Mouse (Mus musculus): ENCODE results near the gene 4932414N04Rik. TPM values are rescaled to one million over a fixed set of nuclear protein-coding genes. Genes with fewer than 3 reads are reported as not detected.
"Not testable (repeated sequence)": the region's sequence is repeated elsewhere in the genome, so short reads cannot be mapped to it uniquely, and the experiment has no call there.

The 4932414N04Rik gene
- polyA plus RNA-seq (2016; fragmentation: Nextera tagmentation; extraction: Ambion mirVana) = not detected in 2 replicates

- not testable (repeated sequence) for H3K36me3 ChIP-seq (replicated peaks); DNase-seq (ENCODE audit: extremely low spot score, low spot score); H3K27ac ChIP-seq; H3K4me3 ChIP-seq; H3K9me3 ChIP-seq; H3K27me3 ChIP-seq (ENCODE audit: poor library complexity, severe bottlenecking); H3K4me1 ChIP-seq
- WGBS = 85% methylated on average over 2 of the region's 5 CpGs
Observed at GRCm38 (mm10) chr2:68656186-68656585, at the start of gene 4932414N04Rik. Gene 4932414N04Rik (plus strand): TSS chr2:68656486.

- Histone ChIP-seq H3K27ac (no peak overlapping the region), H3K27me3 (ENCODE audit: poor library complexity, severe bottlenecking) (no peaks in the 10 kb centered on the region), H3K4me1 (no peaks in the 10 kb centered on the region), H3K4me3 (no peak overlapping the region), H3K9me3 (no peaks in the 10 kb centered on the region), H3K36me3 (replicated peaks) (no peaks in the 10 kb centered on the region)
- 89% methylated on average over 2 of the region's 2 CpGs for WGBS
- no peak for DNase-seq (ENCODE audit: extremely low spot score, low spot score)
Observed at GRCm38 (mm10) chr2:68732216-68732615, 75.9 kb downstream of the 4932414N04Rik start.

GRCm38 (mm10) chr2:68739772-68740739 lies 83.8 kb downstream of the 4932414N04Rik start:
- no peak overlapping the region for H3K27ac ChIP-seq
- no peaks in the 10 kb centered on the region for H3K9me3 ChIP-seq
- no peak for DNase-seq (ENCODE audit: extremely low spot score, low spot score)
- 91% methylated on average over 5 of the region's 5 CpGs for WGBS
- no peaks in the 10 kb centered on the region for H3K27me3 ChIP-seq (ENCODE audit: poor library complexity, severe bottlenecking)
- no peak overlapping the region for H3K4me3 ChIP-seq
- H3K36me3 ChIP-seq (replicated peaks) = no peaks in the 10 kb centered on the region
- no peaks in the 10 kb centered on the region for H3K4me1 ChIP-seq

GRCm38 (mm10) chr2:68744599-68744998 lies 88.3 kb downstream of the 4932414N04Rik start:
- H3K9me3 ChIP-seq = no peaks in the 10 kb centered on the region
- 77% methylated on average over 4 of the region's 4 CpGs for WGBS
- H3K27me3 ChIP-seq (ENCODE audit: poor library complexity, severe bottlenecking) = no peaks in the 10 kb centered on the region
- DNase-seq (ENCODE audit: extremely low spot score, low spot score) = no peak
- no peak overlapping the region for H3K27ac ChIP-seq
- H3K4me1 ChIP-seq = no peaks in the 10 kb centered on the region
- H3K36me3 ChIP-seq (replicated peaks) = no peaks in the 10 kb centered on the region
- H3K4me3 ChIP-seq = no peak overlapping the region

GRCm38 (mm10) chr2:68756179-68756578 lies 99.9 kb downstream of the 4932414N04Rik start:
- no peaks in the 10 kb centered on the region for H3K9me3 ChIP-seq
- H3K4me3 ChIP-seq = no peak overlapping the region
- no peaks in the 10 kb centered on the region for H3K27me3 ChIP-seq (ENCODE audit: poor library complexity, severe bottlenecking)
- DNase-seq (ENCODE audit: extremely low spot score, low spot score) = no peak
- no peak overlapping the region for H3K27ac ChIP-seq
- H3K4me1 ChIP-seq = no peaks in the 10 kb centered on the region
- H3K36me3 ChIP-seq (replicated peaks) = no peaks in the 10 kb centered on the region
- 85% methylated on average over 4 of the region's 4 CpGs for WGBS

- Histone ChIP-seq H3K36me3 (replicated peaks) (no peaks in the 10 kb centered on the region), H3K4me1 (no peaks in the 10 kb centered on the region), H3K4me3 (no peak overlapping the region), H3K27me3 (ENCODE audit: poor library complexity, severe bottlenecking) (no peaks in the 10 kb centered on the region), H3K9me3 (no peaks in the 10 kb centered on the region), H3K27ac (no peak overlapping the region)
- DNase-seq (ENCODE audit: extremely low spot score, low spot score) = peak; percentile 31
- WGBS = 25% methylated on average over 6 of the region's 6 CpGs
Observed at GRCm38 (mm10) chr2:68756793-68757192, 100.5 kb downstream of the 4932414N04Rik start.

GRCm38 (mm10) chr2:68765371-68765770 lies 109.1 kb downstream of the 4932414N04Rik start:
- no peak overlapping the region for H3K4me3 ChIP-seq
- no peaks in the 10 kb centered on the region for H3K36me3 ChIP-seq (replicated peaks)
- H3K4me1 ChIP-seq = peaks cover 5% of the 10 kb centered on the region; the same call in 1 of the 2 replicates
- H3K9me3 ChIP-seq = no peaks in the 10 kb centered on the region
- WGBS = 69% methylated on average over 1 of the region's 1 CpGs
- no peak overlapping the region for H3K27ac ChIP-seq
- no peak for DNase-seq (ENCODE audit: extremely low spot score, low spot score)
- H3K27me3 ChIP-seq (ENCODE audit: poor library complexity, severe bottlenecking) = no peaks in the 10 kb centered on the region

GRCm38 (mm10) chr2:68767186-68767890 lies 111.1 kb downstream of the 4932414N04Rik start:
- peaks cover 5% of the 10 kb centered on the region; the same call in 1 of the 2 replicates for H3K4me1 ChIP-seq
- H3K9me3 ChIP-seq = no peaks in the 10 kb centered on the region
- no peak overlapping the region for H3K27ac ChIP-seq
- H3K4me3 ChIP-seq = no peak overlapping the region
- 55% methylated on average over 6 of the region's 6 CpGs for WGBS
- DNase-seq (ENCODE audit: extremely low spot score, low spot score) = no peak
- H3K36me3 ChIP-seq (replicated peaks) = no peaks in the 10 kb centered on the region
- H3K27me3 ChIP-seq (ENCODE audit: poor library complexity, severe bottlenecking) = no peaks in the 10 kb centered on the region

- DNase-seq (ENCODE audit: extremely low spot score, low spot score) = no peak
- H3K27ac ChIP-seq = no peak overlapping the region
- H3K36me3 ChIP-seq (replicated peaks) = no peaks in the 10 kb centered on the region
- no peaks in the 10 kb centered on the region for H3K9me3 ChIP-seq
- H3K4me1 ChIP-seq = peaks cover 5% of the 10 kb centered on the region; the same call in 1 of the 2 replicates
- no peak overlapping the region for H3K4me3 ChIP-seq
- no peaks in the 10 kb centered on the region for H3K27me3 ChIP-seq (ENCODE audit: poor library complexity, severe bottlenecking)
- WGBS = 68% methylated on average over 16 of the region's 16 CpGs
Observed at GRCm38 (mm10) chr2:68782268-68783132, 126.2 kb downstream of the 4932414N04Rik start.

GRCm38 (mm10) chr2:68783664-68784063 lies 127.4 kb downstream of the 4932414N04Rik start:
- not testable (repeated sequence) for H3K4me1 ChIP-seq; H3K27ac ChIP-seq; H3K4me3 ChIP-seq; H3K9me3 ChIP-seq; H3K36me3 ChIP-seq (replicated peaks); H3K27me3 ChIP-seq (ENCODE audit: poor library complexity, severe bottlenecking); DNase-seq (ENCODE audit: extremely low spot score, low spot score)
- 91% methylated on average over 8 of the region's 8 CpGs for WGBS

GRCm38 (mm10) chr2:68784710-68785427 lies 128.6 kb downstream of the 4932414N04Rik start:
- Histone ChIP-seq H3K27me3 (ENCODE audit: poor library complexity, severe bottlenecking) (no peaks in the 10 kb centered on the region), H3K4me3 (no peak overlapping the region), H3K4me1 (peaks cover 5% of the 10 kb centered on the region; the same call in 1 of the 2 replicates), H3K36me3 (replicated peaks) (no peaks in the 10 kb centered on the region), H3K9me3 (no peaks in the 10 kb centered on the region), H3K27ac (no peak overlapping the region)
- 35% methylated on average over 5 of the region's 5 CpGs for WGBS
- peak; percentile 74 for DNase-seq (ENCODE audit: extremely low spot score, low spot score)

Data from forebrain, embryonic 10.5 days (tissue).